Mouse (Mus musculus) heart, adult 2 months (tissue): ENCODE data around the gene Tbc1d1. TPM values are rescaled to one million over a fixed set of nuclear protein-coding genes. Genes with fewer than 3 reads are reported as not detected.

Experiments
- DNase-seq, 2 experiments: peaks; one replicate each; pipeline ENCODE4 v3.0.0; 2021
- H3K27ac ChIP-seq: fragments of 200-600 bp; 2 replicates; pipeline ENCODE4 v1.8.1; 2022
- H3K27me3 ChIP-seq: fragments of 200-500 bp; 2 replicates; pipeline ENCODE4 v1.6.1; 2012; ENCODE audit warnings: mild to moderate bottlenecking, low read length, inconsistent platforms, mixed read lengths; ENCODE audit not compliant: control insufficient read depth, insufficient read depth
- H3K36me3 ChIP-seq: fragments of 200-500 bp; 2 replicates; pipeline ENCODE4 v1.6.1; 2012; ENCODE audit warnings: low read length, inconsistent platforms; ENCODE audit not compliant: control insufficient read depth, insufficient read depth
- H3K4me1 ChIP-seq: fragments of 200-500 bp; 2 replicates; pipeline ENCODE4 v1.6.1; 2011; ENCODE audit warnings: low read length; ENCODE audit not compliant: control insufficient read depth, insufficient read depth
- H3K4me3 ChIP-seq: fragments of 200-600 bp; 2 replicates; pipeline ENCODE4 v1.8.1; 2022
- H3K79me2 ChIP-seq: fragments of 200-500 bp; replicated peaks from 2 replicates; pipeline ENCODE4 v1.6.1; 2012; ENCODE audit warnings: mild to moderate bottlenecking, inconsistent platforms, low read length, moderate library complexity, mixed read lengths; ENCODE audit not compliant: control insufficient read depth, insufficient read depth
- H3K9ac ChIP-seq: fragments of 200-500 bp; 2 replicates; pipeline ENCODE4 v1.6.1; 2012; ENCODE audit warnings: low read depth, mild to moderate bottlenecking, control low read depth, inconsistent platforms, low read length, mixed read lengths
- CTCF ChIP-seq: fragments of 200-600 bp; IDR thresholded peaks from 2 replicates; pipeline ENCODE4 v1.8.1; 2022; ENCODE audit warnings: antibody characterized with exemption, mild to moderate bottlenecking, moderate library complexity
- EP300 ChIP-seq: fragments of 200-500 bp; IDR thresholded peaks from 2 replicates; pipeline ENCODE4 v1.6.1; 2011; ENCODE audit warnings: low read depth, low read length, control low read depth; ENCODE audit not compliant: insufficient read depth
- POLR2A ChIP-seq: fragments of 200-500 bp; IDR thresholded peaks from 2 replicates; pipeline ENCODE4 v1.6.1; 2011; ENCODE audit warnings: mild to moderate bottlenecking, low read depth, low read length, control low read depth; ENCODE audit not compliant: insufficient read depth
- WGBS: fragments of 180-500 bp; shearing (Covaris S2); methylation state at CpG from one replicate; pipeline ENCODE4 v1.1.7; 2018; 5-methylcytosine and 5-hydroxymethylcytosine counted together
- intact Hi-C: fragments of 180-260 bp; cut with DNase I; formaldehyde crosslinking; loops from one replicate; pipeline ENCODE4 v1.15.1; 2025
- polyA plus RNA-seq: library from polyadenylated mRNA; depleted of rRNA; stranded (reverse); fragments of >200 nt; gene quantifications from 2 replicates; pipeline ENCODE4 v1.2.3, GENCODE M21; 2012
- total RNA-seq, 2 experiments: library from RNA; stranded (reverse); gene quantifications; 2 replicates each; pipeline ENCODE4 v1.2.3; 2021

Gene Tbc1d1
- total and polyA plus RNA-seq, 3 experiments: 13.2 to 22.1 (median 13.6) TPM

- H3K9ac ChIP-seq: no peak overlapping the region
- intact Hi-C loops: loop anchor here (1.0 kb wide), 1 partner anchor 65 kb away; no protein-coding TSS in a partner anchor
- no peaks in the 10 kb centered on the region; the same call in 1 of the 2 replicates for H3K79me2 ChIP-seq
- H3K27me3 ChIP-seq: no peaks in the 10 kb centered on the region
- TF ChIP-seq POLR2A (no peak), CTCF (no peak), EP300 (no peak)
- H3K4me3 ChIP-seq: no peak overlapping the region
- 96% methylated on average over 3 of the region's 3 CpGs for WGBS
- H3K27ac ChIP-seq: no peak overlapping the region
- DNase-seq: no peak
- H3K4me1 ChIP-seq: peaks cover 1% of the 10 kb centered on the region; the same call in 1 of the 2 replicates
- H3K36me3 ChIP-seq: no peaks in the 10 kb centered on the region
Observed at GRCm38 (mm10) chr5:64265906-64266305, 109.8 kb downstream of the Tbc1d1 start.

GRCm38 (mm10) chr5:64266534-64266933 is 110.4 kb downstream of the Tbc1d1 start:
- H3K36me3 ChIP-seq: no peaks in the 10 kb centered on the region
- H3K79me2 ChIP-seq: no peaks in the 10 kb centered on the region; the same call in 1 of the 2 replicates
- no peaks in the 10 kb centered on the region for H3K27me3 ChIP-seq
- peaks cover 1% of the 10 kb centered on the region; the same call in 1 of the 2 replicates for H3K4me1 ChIP-seq
- no peak overlapping the region for H3K27ac ChIP-seq
- no peak overlapping the region for H3K9ac ChIP-seq
- 94% methylated on average over 2 of the region's 2 CpGs for WGBS
- no peak overlapping the region for H3K4me3 ChIP-seq
- intact Hi-C loops: no loop called here
- no peak for DNase-seq
- TF ChIP-seq EP300 (no peak), CTCF (no peak)

GRCm38 (mm10) chr5:64267279-64267678 is 111.2 kb downstream of the Tbc1d1 start:
- intact Hi-C loops: no loop called here

GRCm38 (mm10) chr5:64269669-64270068 is 113.6 kb downstream of the Tbc1d1 start:
- Histone ChIP-seq H3K27ac (no peak overlapping the region), H3K4me1 (peaks cover 1% of the 10 kb centered on the region; the same call in 1 of the 2 replicates), H3K79me2 (no peaks in the 10 kb centered on the region; the same call in 1 of the 2 replicates), H3K27me3 (no peaks in the 10 kb centered on the region), H3K4me3 (no peak overlapping the region), H3K36me3 (no peaks in the 10 kb centered on the region), H3K9ac (no peak overlapping the region)
- DNase-seq: no peak
- intact Hi-C loops: loop anchor here (5.0 kb wide), 2 partner anchors 177 to 197 kb away; partner anchors contain the start of gene Pgm2
- 44% methylated on average over 7 of the region's 7 CpGs for WGBS
- TF ChIP-seq EP300: no peak

More at GRCm38 (mm10) chr5:64267279-64267678, 111.2 kb downstream of the Tbc1d1 start:
- TF ChIP-seq POLR2A: no peak
- TF ChIP-seq CTCF: no peak
- no peak for TF ChIP-seq EP300
- 77% methylated on average over 9 of the region's 9 CpGs for WGBS
- Histone ChIP-seq H3K9ac (no peak overlapping the region), H3K27ac (no peak overlapping the region), H3K4me1 (peaks cover 1% of the 10 kb centered on the region; the same call in 1 of the 2 replicates), H3K36me3 (no peaks in the 10 kb centered on the region), H3K79me2 (no peaks in the 10 kb centered on the region; the same call in 1 of the 2 replicates), H3K4me3 (no peak overlapping the region), H3K27me3 (no peaks in the 10 kb centered on the region)
- no peak for DNase-seq

- 94% methylated on average over 1 of the region's 1 CpGs for WGBS
- intact Hi-C loops: loop anchor here (5.0 kb wide), 2 partner anchors 181 to 201 kb away; partner anchors contain the start of gene Pgm2
- no peaks in the 10 kb centered on the region for H3K36me3 ChIP-seq
Observed at GRCm38 (mm10) chr5:64273517-64273916, 117.4 kb downstream of the Tbc1d1 start.

GRCm38 (mm10) chr5:64274296-64274695 is 118.2 kb downstream of the Tbc1d1 start:
- H3K4me1 ChIP-seq: no peaks in the 10 kb centered on the region
- intact Hi-C loops: loop anchor here (2.0 to 5.0 kb wide), 5 partner anchors 71 to 367 kb away; partner anchors contain the start of gene Pgm2
- no peaks in the 10 kb centered on the region for H3K27me3 ChIP-seq
- H3K4me3 ChIP-seq: no peak overlapping the region
- H3K27ac ChIP-seq: no peak overlapping the region
- no peaks in the 10 kb centered on the region for H3K79me2 ChIP-seq
- no peak for DNase-seq
- TF ChIP-seq POLR2A (no peak), CTCF (no peak), EP300 (no peak)
- no peak overlapping the region for H3K9ac ChIP-seq
- WGBS: 75% methylated on average over 9 of the region's 9 CpGs
- no peaks in the 10 kb centered on the region for H3K36me3 ChIP-seq

More at GRCm38 (mm10) chr5:64273517-64273916, 117.4 kb downstream of the Tbc1d1 start:
- H3K9ac ChIP-seq: no peak overlapping the region
- TF ChIP-seq POLR2A: no peak
- TF ChIP-seq CTCF: no peak
- TF ChIP-seq EP300: no peak
- H3K79me2 ChIP-seq: no peaks in the 10 kb centered on the region
- no peaks in the 10 kb centered on the region for H3K27me3 ChIP-seq
- no peak overlapping the region for H3K27ac ChIP-seq
- H3K4me3 ChIP-seq: no peak overlapping the region
- H3K4me1 ChIP-seq: no peaks in the 10 kb centered on the region
- DNase-seq: no peak
